Mouse (Mus musculus) mouse embryonic stem cell (cell line): ENCODE results near the gene Smarcd3.

ENCODE experiments used
- in situ Hi-C, 2 experiments: fragments of 300-500 bp; cut with MboI; formaldehyde crosslinking; loops; 1 replicate in 1 of 2; 3 replicates in 1 of 2; pipeline ENCODE4 v1.14.3; 2019 to 2020; ENCODE audit warnings: low sequenced_read_pairs in 2 of 2, low pct_unique_long_range_greater_than_20kb in 1 of 2, mixed read lengths in 1 of 2; ENCODE audit not compliant: unreplicated experiment in 1 of 2

The Smarcd3 gene

GRCm38 (mm10) chr5:24601071-24601835 lies 23.0 kb downstream of the Smarcd3 start:
- in situ Hi-C loops, result no loop called here

GRCm38 (mm10) chr5:24600236-24600635 lies 24.0 kb downstream of the Smarcd3 start:
- in situ Hi-C loops, result no loop called here

- in situ Hi-C loops, result no loop called here
These were observed 25.1 kb downstream of the Smarcd3 start for GRCm38 (mm10) chr5:24599137-24599536.

GRCm38 (mm10) chr5:24598570-24599006 lies 25.6 kb downstream of the Smarcd3 start:
- in situ Hi-C loops, result no loop called here

GRCm38 (mm10) chr5:24597901-24598569 lies 26.2 kb downstream of the Smarcd3 start:
- in situ Hi-C loops, result no loop called here

- in situ Hi-C loops, result no loop called here
These were observed 26.9 kb downstream of the Smarcd3 start for GRCm38 (mm10) chr5:24597221-24597728.

- in situ Hi-C loops, result no loop called here
These were observed 27.6 kb downstream of the Smarcd3 start for GRCm38 (mm10) chr5:24596519-24597171.

GRCm38 (mm10) chr5:24595786-24596380 lies 28.3 kb downstream of the Smarcd3 start:
- in situ Hi-C loops, result no loop called here

- in situ Hi-C loops, result no loop called here
These were observed 28.9 kb downstream of the Smarcd3 start for GRCm38 (mm10) chr5:24595261-24595660.

- in situ Hi-C loops, result no loop called here
These were observed 29.9 kb downstream of the Smarcd3 start for GRCm38 (mm10) chr5:24594346-24594745.

- in situ Hi-C loops, result no loop called here
These were observed 30.3 kb downstream of the Smarcd3 start for GRCm38 (mm10) chr5:24593928-24594327.

- in situ Hi-C loops, result no loop called here
These were observed 31.0 kb downstream of the Smarcd3 start for GRCm38 (mm10) chr5:24593230-24593629.

GRCm38 (mm10) chr5:24592471-24593160 lies 31.6 kb downstream of the Smarcd3 start:
- in situ Hi-C loops, result no loop called here

- in situ Hi-C loops, result no loop called here
These were observed 32.3 kb downstream of the Smarcd3 start for GRCm38 (mm10) chr5:24591796-24592470.

GRCm38 (mm10) chr5:24591268-24591721 lies 32.9 kb downstream of the Smarcd3 start:
- in situ Hi-C loops, result no loop called here

GRCm38 (mm10) chr5:24589511-24590500 lies 34.4 kb downstream of the Smarcd3 start:
- in situ Hi-C loops, result no loop called here

GRCm38 (mm10) chr5:24587200-24587577 lies 37.0 kb downstream of the Smarcd3 start:
- in situ Hi-C loops, result no loop called here
